Mouse (Mus musculus) induced T-regulatory cell, adult 2 months (primary cell): ENCODE results near the gene Dlgap4.

Experiments
- DNase-seq: peaks from one replicate; pipeline ENCODE4 v3.0.0-alpha.2; 2012; ENCODE audit warnings: low read depth

Gene Dlgap4

DNA sequence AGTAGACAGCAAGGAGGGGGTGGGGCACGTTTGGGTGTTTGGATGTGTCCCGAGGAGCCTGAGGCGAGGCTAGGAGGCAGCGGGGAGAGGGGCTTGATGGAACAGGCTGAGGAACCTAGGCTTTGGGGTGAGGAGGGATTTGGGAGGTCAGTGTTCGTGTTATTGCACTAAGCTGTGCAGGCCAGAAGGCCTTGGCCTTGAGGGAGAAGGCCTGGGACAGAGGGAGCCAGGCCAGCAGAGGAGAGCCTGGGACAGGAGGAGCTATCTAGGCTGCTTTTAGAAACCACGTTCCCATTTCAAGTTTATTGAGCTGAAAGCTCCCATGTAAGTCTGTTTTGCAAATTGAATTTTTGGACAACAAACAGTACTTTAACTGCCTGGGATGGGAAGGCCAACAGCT, 46.5 kb downstream of the Dlgap4 start:
- DNase-seq: no peak

DNA sequence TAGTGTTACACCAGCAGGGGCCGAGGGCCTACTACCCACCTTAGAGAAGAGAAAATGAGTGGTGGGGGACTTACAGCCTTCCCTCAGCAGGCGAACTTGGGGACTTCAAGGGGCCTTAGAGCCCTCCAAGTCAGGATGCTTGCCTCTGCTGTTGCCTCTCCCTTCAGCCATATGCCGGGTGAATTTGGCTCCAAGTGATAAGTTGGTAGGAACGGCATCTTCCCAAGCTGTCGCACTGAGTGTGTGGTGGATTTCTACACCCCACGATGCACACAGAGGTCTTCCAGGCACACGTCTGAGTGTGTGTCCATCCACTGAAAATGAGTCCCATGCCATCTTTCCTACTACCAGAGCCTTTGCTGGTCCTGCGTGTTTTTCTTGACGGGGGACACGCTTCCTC, 49.7 kb downstream of the Dlgap4 start:
- DNase-seq: no peak

DNA sequence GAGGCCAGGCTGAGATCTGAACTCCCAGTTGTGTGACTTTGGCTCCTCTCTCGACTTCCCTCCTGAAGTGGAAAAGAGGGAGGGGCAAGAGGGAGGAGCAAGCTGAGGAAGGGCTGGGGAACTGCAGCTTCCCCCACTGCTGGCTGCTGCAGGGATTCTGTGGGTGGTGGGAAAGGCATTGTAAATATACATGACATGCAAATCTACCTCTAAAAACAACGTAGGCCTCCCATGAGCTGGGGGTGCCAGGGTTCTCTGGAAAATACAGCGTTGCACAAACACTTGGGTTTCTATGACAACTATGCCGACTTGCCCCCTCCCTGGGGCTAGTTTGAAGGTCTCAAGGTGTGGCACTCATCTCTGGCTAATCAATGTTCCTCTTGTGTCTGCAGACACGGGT, 50.9 kb downstream of the Dlgap4 start:
- no peak for DNase-seq

DNA sequence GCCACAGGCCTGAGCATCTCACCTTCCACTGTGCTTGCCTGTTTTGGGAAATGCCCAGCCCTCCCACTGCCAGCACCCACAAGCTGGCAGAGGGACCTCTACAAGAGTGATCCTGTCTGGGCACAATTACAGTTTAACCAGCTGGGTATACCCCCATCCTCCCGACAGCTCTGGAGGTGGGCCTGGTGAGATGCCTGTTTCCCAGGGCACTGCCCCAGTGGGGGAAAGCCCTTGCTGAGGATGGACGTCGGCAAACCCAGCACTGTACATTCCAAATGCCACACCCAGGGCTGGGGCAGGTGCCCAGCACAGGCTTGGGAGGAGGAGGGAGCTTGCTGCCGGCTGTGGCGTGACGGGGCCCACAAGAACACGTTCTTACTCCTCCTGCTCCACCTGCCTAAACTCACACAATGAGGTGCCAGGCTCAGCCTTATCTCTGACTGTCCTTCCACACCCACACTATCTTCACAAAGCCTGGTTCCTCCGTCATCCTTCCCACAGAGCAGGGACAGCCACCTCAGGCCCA, 51.6 kb downstream of the Dlgap4 start:
- DNase-seq: no peak

DNA sequence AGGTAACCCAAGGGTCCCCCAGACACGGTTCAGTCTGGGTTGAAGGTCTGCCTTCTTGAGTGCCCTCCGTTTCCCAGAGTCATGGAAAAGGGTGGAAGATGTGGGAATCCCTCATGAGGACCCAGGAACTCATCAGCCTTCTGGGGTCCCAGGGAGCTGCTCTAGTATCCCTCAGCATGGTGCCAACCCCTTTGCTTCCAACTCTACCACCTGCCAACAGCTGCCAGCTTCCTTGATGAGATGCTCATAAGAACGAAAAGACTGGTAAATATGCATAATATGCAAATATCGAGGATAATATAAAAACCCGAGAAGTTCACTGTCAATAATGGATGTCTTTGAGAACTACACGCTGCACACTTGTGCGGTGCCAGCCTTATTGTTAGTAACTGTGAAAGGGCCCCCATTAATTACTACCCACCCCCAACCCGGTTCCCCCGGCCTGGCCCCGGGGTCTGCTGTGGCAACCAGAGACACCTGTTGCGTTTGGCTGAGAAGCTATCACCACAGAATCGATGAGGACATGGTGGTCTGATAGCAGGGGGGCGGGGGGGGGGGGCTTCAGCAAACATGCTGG, 52.2 kb downstream of the Dlgap4 start:
- no peak for DNase-seq

DNA sequence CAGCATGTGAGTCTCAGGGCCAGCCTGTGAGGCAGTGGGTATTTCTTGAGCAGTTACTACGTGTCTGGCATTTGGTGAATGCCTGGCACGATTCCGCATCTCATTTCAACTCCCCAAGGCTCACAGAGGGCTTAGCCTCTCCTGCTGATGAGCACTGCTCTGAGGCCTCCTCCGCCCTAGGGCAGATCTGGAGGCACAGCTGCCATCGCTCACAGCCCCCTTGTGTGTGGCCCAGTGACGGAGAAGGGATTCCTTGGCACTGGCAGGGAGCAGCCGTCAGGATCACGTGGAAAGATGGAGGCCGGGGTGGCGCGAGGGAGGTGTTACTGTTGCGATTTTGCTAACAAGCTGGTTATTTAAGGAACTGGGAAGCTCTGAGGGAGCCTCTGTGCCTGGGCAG, 52.7 kb downstream of the Dlgap4 start:
- no peak for DNase-seq

DNA sequence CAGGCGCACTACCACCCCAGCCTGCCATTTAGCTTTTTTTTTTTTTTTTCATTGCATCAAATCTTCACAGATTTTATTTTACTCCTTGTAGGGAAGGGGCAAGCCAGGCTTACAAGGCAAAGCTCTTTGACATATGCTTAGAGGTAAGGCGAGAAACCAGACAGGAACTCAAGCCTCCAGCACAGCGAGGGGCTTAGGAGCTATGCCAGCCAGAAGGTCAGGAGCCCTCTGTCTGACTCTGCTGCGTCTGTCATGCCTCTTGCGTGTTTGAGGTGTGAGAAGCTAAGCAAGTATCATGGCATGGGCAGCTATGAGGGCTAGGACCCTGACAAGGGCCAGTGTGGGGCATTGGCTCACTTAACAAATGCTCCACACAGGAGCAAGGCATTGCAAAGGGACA, 53.8 kb downstream of the Dlgap4 start:
- DNase-seq: no peak

DNA sequence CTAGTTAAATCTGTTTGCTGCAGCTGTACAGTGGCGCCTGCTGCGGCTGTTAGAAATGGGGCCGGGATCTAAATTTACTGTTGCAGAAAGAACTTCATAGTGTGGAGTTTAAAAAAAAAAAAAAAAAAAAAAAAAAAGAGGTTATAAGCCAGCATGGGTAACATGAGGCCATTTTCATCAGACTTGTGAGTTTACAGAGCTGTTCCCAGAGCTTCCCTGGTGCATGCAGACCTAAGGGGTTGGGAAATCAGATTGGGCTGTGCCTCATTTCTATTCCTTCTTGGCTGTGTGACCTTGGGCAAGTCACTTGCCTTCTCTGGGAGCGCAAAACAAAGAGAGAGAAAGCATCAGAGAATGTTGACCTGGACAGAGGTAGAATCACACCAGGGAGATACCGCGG, 55.1 kb downstream of the Dlgap4 start:
- DNase-seq: no peak

DNA sequence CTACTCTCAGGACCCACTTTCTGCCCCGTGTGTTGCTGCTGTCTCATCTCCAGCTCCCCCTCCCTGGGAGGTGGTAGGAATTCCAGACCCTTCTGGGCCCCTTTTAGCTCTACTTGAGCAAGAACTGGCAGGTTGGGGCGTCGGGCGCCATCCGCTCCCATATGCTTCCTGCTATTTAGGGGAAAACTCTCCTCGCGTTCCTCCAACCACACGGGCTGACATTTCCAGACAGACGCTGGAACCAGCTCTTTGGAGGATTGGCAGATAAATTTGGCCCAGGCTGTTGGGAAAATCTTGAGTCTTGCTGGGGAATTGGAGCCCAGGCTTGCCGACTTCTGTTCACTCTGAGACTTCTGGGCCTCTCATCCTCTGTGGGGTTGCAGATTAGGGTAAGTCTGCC, 59.8 kb downstream of the Dlgap4 start:
- DNase-seq: no peak

DNA sequence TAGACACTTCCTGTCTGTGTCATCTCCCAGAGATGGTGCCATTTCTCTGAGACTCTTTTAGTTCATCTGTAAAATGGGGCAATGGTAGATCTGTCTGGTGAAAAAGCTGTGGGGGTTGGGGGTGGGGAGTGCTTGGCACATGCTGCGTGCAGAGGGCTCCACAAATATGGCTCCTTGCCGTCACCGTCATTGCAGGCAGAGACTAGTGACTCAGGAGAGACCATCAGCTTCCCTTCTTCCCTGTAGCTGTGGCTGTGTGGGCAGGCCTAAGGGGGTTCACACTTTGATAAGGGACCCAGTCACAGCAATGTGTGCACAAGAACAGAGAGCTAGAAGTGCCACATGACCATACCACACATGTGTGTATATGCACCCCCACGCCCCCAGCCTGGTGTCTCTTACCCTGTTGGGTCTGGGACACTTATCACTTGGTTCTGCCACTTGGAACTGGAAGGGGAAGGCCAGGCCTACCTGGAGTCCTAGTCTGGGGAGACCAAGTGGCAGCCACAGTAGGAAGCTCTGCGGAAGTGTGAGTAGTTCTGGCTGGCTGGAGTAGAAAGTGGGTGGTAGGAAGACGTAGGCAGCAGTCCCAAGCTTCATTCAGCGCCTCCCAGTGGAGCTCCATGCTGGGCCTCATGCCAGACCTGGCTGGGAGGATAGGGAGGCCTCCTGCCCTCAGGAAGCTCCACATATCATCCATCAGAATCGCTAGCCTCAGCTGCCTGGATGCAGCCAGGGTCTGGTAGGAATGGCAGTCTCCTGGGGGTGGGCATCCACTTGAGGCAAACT, 60.6 kb downstream of the Dlgap4 start:
- DNase-seq: no peak

DNA sequence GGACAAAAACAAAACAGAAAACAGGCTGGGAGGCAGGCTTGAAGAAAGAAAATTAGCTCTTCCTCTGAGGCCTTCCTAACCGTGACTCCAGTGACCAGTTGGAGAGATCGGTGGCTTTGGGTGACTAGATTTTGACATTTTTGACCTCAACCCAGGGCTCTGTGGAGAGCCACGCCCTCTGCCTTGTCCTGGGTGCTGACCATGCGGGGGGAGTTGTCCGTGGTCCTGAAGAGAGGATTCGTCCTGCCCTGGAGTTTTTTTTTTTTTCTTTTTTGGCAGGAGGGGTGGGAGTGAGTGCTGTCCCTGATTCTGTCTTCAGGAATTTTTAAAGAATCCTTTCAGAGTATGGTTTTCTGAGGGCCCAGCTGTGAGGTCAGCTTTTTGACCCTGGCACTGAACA, 63.4 kb downstream of the Dlgap4 start:
- DNase-seq: no peak

DNA sequence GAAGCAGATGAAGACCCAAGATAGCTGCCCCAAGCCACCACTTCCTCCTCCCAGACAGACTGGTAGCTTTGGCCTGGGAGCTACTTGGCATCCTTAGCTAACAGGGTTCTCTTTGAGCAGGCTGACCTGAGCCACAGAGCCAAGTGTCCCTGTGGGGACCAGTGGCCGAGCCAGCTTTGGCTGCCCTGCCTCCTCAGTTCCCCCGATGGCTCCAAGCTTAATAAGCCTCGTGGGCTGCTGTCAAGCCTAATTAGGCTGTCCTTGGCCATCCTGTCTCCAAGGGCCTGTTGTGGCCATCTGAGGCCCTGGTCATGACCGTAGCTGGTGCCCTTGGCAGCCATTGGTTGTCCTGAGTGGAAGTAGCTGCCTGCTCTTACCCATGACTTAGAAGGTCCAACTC, 64.6 kb downstream of the Dlgap4 start:
- DNase-seq: no peak

DNA sequence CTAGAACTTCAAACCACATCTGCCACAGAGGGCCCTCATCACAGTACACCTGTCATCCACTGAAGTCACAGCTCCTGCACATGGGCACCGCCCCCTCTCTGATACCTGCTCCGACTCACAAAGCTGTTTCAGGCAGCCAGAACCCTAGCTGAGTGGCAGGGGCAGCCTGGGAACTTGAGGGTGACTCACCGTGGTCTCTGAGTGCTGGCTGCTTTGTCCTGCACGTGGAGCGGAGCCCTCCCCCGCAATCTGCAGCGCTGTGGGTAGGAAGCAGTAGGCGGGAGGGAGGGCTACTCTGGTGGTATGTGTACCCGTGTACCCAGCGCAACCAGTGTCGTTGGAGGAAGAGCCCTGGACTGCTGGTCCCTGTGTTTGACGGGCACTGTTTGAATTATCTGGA, 69.5 kb downstream of the Dlgap4 start:
- peak; percentile 7 for DNase-seq

DNA sequence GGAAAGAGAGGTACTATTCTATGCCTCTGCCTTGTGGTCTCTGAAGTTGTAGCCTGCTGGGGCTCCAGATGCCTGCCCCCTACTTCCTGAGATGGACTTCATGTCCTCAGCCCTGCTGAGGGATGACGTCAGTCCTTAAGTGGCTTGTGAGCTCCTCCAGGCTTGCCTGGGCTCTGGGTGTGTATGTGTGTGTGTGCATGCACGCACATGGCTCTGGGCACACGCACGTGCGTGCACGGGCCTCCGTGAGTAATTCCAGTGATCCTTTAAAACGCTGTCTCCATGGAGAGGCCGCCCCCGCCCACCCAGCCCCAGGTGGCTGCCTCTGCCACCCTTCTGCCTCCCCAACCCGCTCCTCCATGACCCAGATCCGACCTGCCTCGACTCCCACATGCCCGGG, 72.5 kb downstream of the Dlgap4 start:
- DNase-seq: no peak

DNA sequence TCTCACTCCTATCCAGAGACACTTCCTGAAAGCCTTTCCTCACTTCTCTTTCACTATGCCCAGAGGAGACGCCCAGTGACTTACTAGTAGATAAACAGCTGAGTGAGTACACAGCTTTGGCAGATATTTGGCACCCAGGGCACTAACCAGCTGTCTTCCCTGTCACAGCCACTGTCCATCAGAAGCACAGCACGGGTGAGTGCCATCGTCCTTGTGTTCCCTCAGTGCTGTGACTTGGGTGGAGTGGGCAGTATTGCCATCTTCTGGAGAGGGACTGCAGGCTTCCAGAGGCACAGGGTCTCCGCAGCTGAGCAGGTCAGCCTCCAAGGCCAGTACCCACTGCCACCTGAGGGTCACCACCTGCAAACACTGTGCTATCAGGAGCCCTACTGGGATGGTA, 73.2 kb downstream of the Dlgap4 start:
- DNase-seq: no peak

DNA sequence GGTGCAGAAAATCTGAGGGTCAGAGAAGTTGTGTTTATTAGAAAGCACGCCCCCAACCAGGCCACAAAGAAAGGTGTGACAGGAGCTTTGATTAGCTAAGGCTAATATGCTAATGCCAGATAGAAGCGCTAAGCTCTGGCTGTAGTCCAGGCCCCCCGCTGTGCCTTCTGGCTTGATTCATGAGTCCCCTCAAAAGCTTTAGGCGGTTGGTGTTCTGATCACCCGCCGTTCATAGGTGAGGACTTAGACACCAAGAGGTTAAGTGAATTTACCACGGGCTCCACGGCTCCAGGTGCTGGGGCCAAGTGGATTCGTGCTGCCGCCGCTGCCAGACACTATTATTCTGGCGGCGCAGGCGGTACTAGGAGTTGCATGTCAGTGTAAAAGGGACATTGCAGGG, 75.1 kb downstream of the Dlgap4 start:
- no peak for DNase-seq

DNA sequence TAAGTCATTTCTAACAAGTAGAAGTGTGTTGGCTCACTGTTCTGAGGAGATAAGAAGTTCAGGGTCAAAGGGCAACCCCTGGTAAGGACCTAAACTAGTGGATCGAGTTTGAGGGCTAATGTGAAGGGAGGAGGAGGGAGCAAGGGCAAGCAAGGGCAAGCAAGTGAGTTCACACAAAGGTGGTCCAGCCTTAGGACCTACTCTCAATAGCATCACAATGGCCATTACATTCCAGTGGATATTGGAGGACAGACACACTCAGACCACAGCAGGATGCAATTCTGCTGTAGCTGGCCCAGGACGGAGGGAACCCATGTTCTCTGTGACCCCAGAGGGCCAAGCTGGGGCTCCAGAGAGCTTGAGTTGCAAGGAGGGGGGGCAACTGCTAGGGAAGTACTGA, 77.3 kb downstream of the Dlgap4 start:
- DNase-seq: no peak

DNA sequence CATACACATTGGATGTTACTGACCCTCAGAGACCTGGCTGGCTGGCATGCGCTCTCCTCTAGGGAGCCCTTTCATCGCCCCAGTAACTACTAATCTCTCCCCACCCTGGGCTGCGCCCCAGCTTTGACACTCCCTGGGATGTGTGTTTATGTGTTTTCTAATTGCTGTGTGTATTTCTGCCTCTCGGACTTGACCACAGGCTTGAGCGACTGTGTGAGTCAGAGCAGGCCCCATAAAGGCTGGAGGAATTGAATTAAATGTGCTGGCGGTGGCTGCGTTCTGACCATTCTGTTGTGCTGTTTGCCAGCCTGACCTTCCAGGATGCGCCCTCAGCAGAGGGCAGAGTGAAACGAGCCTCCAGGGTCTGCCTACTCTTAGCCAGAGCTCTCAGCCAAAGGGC, 78.2 kb downstream of the Dlgap4 start:
- no peak for DNase-seq

DNA sequence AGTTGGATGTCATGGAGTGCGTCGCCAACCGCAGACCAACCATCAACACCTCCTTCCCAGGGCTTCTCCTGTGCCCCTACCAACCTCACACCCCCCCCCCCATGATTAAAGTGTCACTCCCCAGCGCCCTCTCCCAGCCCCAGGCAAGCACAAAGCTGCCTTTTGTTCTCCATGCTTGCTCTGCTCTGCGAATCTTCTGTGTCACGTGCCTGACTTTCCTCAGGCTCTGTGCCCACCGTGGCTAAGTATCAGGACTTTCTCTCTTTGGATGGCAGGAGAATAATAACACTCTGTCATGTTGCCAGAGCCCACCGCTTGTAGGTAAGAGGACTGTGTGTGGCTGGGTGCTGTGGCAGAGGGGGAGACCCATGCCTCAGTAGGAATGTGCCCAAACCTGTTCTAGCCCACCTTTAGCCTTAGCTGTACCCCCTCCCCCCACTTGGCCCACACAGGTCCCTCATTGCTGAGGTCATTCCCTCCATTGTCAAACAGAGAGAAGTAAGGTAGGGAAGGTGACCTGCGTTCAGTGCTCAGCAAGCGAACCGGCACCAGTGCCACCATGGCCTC, 79.8 kb downstream of the Dlgap4 start:
- DNase-seq: no peak

DNA sequence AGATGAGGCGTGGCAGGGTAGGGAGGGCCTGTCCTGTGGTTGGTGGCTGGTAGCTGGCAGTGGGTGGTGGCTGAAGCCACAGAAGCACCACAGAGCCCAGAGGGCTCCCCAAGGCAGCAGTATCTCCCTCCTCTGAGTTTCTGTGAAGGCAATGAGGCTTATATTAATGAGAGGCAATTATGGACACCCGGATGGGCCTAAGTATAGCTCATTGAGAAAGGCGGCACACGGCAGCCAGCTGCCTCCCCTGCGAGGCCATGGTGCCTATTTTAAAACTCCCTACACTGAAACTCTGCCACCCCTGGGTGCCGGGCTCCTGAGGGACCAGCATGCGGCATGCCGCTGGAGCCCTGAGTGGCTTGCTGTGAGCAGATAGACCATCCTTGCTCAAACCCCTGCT, 83.8 kb downstream of the Dlgap4 start:
- no peak for DNase-seq

DNA sequence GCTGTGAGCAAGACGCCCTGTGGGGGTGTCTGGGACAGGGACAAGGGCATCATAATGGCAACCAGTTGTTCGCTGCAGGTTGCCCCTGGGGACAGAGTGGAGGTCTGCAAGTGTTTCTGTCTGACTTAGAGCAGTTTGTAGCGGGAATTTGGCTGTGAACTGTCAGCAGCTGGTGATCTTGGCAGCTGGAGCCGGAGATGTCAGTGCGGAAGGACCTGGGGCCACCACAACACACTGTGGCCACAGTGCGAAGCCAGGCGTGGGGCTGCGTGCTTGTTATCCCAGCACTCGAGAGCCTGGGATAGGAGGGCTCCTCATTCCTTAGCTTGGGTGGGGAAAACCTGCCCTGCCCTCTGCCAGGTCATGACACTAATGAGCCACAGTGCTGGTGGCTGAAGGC, 84.7 kb downstream of the Dlgap4 start:
- no peak for DNase-seq

DNA sequence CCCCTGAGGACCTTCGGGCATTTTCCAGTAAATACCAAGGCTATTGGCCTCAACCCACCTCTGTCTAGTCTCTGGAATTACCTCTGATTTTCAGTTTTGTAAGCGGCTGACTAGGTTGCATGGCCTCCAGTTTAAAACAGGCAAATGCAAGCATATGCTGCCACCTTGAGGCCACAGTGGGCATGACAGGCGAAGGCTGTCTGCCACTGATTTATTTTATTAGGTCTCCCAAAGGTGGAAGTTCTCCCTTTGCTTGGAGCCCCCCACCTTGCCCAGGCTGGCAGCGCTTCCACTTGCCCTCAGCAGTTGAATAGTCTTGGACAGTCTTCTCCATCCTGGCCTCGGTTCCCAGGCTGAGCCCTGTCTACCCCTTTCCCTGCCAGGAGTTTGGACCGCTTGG, 92.0 kb downstream of the Dlgap4 start:
- DNase-seq: peak; percentile 86

DNA sequence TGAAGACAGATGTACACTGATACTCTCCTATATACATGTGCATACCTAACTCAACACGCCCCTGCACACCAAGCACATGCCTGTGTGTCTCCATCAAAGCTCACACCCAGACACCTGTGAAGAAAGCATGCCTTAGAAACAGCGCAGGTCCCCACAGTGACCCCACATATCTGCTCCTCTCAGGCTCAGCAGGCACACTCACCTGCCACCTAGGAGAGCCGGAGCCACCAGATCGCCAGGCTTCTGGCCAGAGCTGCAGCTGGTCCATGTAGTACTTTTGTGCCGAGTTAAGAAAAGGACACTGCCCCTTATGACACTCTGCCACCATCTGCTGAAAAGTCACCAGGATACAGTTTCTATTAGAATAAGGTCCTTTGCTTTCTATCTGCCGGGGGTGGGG, 103.2 kb downstream of the Dlgap4 start:
- DNase-seq: no peak
